Mouse (Mus musculus) heart, embryonic 13.5 days (tissue): Measurements from ENCODE around the gene Cops4. TPM values are rescaled to one million over a fixed set of nuclear protein-coding genes. Genes with fewer than 3 reads are reported as not detected.

ENCODE experiments used
- ATAC-seq: fragments of 200-750 bp; cut with Nextera tagmentation; 2 replicates; pipeline ENCODE4 v1.8.0; 2017; ENCODE audit warnings: moderate TSS enrichment; ENCODE audit not compliant: insufficient number of reproducible peaks, low FRiP score, low TSS enrichment; ENCODE audit errors: extremely low read depth
- H3K27ac ChIP-seq: fragments of 300-500 bp; sonication (generic); replicated peaks from 2 replicates; pipeline ENCODE4 v1.5.1; 2015; ENCODE audit warnings: moderate library complexity, mild to moderate bottlenecking, inconsistent platforms
- H3K27me3 ChIP-seq: fragments of 300-500 bp; sonication (generic); replicated peaks from 2 replicates; pipeline ENCODE4 v1.6.1; 2015; ENCODE audit warnings: mild to moderate bottlenecking, inconsistent platforms
- H3K36me3 ChIP-seq: fragments of 300-500 bp; sonication (generic); 2 replicates; pipeline ENCODE4 v1.6.1; 2015; ENCODE audit warnings: mild to moderate bottlenecking, inconsistent platforms
- H3K4me1 ChIP-seq: fragments of 300-500 bp; sonication (generic); 2 replicates; pipeline ENCODE4 v1.6.1; 2015; ENCODE audit warnings: inconsistent platforms
- H3K4me2 ChIP-seq: fragments of 300-500 bp; sonication (generic); 2 replicates; pipeline ENCODE4 v1.6.1; 2015; ENCODE audit warnings: inconsistent platforms, mild to moderate bottlenecking, moderate library complexity
- H3K4me3 ChIP-seq: fragments of 300-500 bp; sonication (generic); 2 replicates; pipeline ENCODE4 v1.5.1; 2015; ENCODE audit warnings: moderate library complexity, mild to moderate bottlenecking, inconsistent platforms
- H3K9ac ChIP-seq: fragments of 300-500 bp; sonication (generic); 2 replicates; pipeline ENCODE4 v1.6.1; 2015; ENCODE audit warnings: inconsistent platforms, mild to moderate bottlenecking, moderate library complexity
- H3K9me3 ChIP-seq: fragments of 300-500 bp; sonication (generic); 2 replicates; pipeline ENCODE4 v1.6.1; 2016; ENCODE audit warnings: inconsistent platforms
- WGBS: fragments of 180-500 bp; shearing (Covaris S2); methylation state at CpG from one replicate; pipeline ENCODE4 v1.1.7; 2015; ENCODE audit warnings: mixed read lengths; 5-methylcytosine and 5-hydroxymethylcytosine counted together
- polyA plus RNA-seq: library from polyadenylated mRNA; unstranded; fragments of >200 nt; fragmentation: Nextera tagmentation; extraction: Ambion mirVana; gene quantifications from 2 replicates; pipeline ENCODE4 v1.2.1, GENCODE M21; 2015

Gene Cops4
- polyA plus RNA-seq, 1 experiment from 2014 or later, result 146 TPM

DNA sequence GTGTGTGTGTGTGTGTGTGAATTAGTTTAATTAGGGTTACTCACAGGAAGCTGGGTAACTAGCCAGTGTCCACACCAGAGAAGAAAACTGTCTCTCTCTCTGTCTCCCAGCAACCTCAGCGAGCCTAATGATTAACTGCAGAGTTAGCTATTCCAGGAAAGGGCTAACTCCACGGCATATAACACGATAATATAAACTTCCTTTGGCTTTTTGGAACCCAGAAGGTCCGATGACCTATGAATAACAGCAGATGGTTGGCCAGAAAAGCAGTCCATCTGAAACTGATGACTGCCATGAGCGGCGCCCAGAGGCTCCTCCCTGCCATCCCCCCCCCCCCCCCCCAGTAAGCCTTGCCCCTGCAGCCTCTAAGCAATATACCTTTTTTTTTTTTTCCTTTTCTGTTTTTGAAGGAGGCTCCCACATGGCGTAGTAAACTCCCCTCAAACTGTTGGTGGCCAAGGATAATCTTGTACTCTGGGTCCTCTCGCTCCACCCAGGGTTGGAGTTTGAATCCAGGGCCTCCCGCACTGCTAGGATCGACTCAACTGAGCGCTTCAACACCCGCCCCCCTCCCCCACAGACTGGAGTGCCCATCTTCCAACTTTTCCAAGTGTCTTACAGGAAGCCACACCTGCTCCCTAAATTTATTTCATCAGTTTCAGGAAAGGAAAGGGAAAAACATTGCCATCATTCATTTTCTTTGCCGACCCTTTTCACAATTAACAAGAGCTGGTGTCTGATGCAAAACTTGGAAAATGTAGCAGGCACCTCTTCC is 49.3 kb downstream of the Cops4 start:
- no peak overlapping the region for H3K4me3 ChIP-seq
- ATAC-seq, result no peak
- 71% methylated on average over 13 of the region's 13 CpGs for WGBS
- no peaks in the 10 kb centered on the region for H3K9me3 ChIP-seq
- H3K27ac ChIP-seq, result no peak overlapping the region
- H3K9ac ChIP-seq, result no peak overlapping the region
- H3K4me1 ChIP-seq, result peaks cover 11% of the 10 kb centered on the region
- no peaks in the 10 kb centered on the region for H3K36me3 ChIP-seq
- H3K4me2 ChIP-seq, result no peak overlapping the region
- no peaks in the 10 kb centered on the region for H3K27me3 ChIP-seq

GRCm38 (mm10) chr5:100568177-100568576 is 50.1 kb downstream of the Cops4 start:
- no peaks in the 10 kb centered on the region for H3K9me3 ChIP-seq
- no peak overlapping the region for H3K4me3 ChIP-seq
- 69% methylated on average over 8 of the region's 8 CpGs for WGBS
- H3K4me2 ChIP-seq, result no peak overlapping the region
- no peaks in the 10 kb centered on the region for H3K36me3 ChIP-seq
- H3K4me1 ChIP-seq, result peaks cover 11% of the 10 kb centered on the region
- H3K9ac ChIP-seq, result no peak overlapping the region
- no peak overlapping the region for H3K27ac ChIP-seq
- H3K27me3 ChIP-seq, result no peaks in the 10 kb centered on the region
- ATAC-seq, result no peak

- Histone ChIP-seq H3K9ac (no peak overlapping the region), H3K4me2 (no peak overlapping the region), H3K4me1 (peaks cover 11% of the 10 kb centered on the region), H3K27ac (no peak overlapping the region), H3K4me3 (no peak overlapping the region), H3K27me3 (no peaks in the 10 kb centered on the region), H3K36me3 (no peaks in the 10 kb centered on the region), H3K9me3 (no peaks in the 10 kb centered on the region)
- ATAC-seq, result no peak
- WGBS, result 67% methylated on average over 3 of the region's 3 CpGs
These were observed 50.7 kb downstream of the Cops4 start for GRCm38 (mm10) chr5:100568802-100569201.

DNA sequence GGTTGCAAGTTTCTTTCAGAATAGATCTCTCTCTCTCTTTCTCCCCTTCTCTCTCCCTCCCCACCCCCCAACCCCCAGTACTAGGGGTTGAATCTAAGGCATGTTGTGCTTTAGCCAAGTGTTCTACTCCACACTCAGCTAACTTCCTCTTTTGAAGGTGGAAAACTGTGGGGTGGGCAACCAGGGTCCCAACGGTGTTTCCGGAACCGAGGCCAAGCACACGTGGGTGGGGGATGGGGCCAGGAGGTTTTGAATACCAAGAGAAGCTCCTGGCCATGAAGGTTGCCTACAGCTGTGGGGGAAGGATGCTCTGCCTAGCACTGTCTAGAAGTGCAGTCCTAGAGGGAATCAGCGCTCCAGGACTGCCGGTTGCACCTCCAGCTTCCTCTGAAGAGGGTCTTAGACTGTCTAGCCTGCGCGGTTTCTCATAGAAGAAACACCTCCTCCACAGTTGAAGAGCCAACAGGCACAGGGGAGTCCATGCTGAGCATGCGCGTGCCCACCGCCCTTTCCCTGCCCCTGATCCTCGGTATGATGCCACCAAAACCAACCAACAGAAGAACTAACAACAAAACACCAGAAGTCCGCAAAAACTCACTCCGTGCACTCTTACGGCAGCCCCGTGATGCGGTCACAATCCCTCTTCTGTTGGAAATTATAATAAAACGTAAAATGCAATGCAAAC is 51.3 kb downstream of the Cops4 start:
- H3K27me3 ChIP-seq, result no peaks in the 10 kb centered on the region
- no peak overlapping the region for H3K4me3 ChIP-seq
- no peaks in the 10 kb centered on the region for H3K36me3 ChIP-seq
- no peak overlapping the region for H3K27ac ChIP-seq
- no peak overlapping the region for H3K9ac ChIP-seq
- H3K4me1 ChIP-seq, result peaks cover 11% of the 10 kb centered on the region
- no peak overlapping the region for H3K4me2 ChIP-seq
- 66% methylated on average over 18 of the region's 18 CpGs for WGBS
- H3K9me3 ChIP-seq, result no peaks in the 10 kb centered on the region
- ATAC-seq, result no peak

- Histone ChIP-seq H3K4me3 (peak overlapping the region; percentile 6; the same call in 1 of the 2 replicates), H3K9ac (0 out of 2 replicates have a peak overlapping the region, but pooled peaks have one; percentile 37), H3K27me3 (no peaks in the 10 kb centered on the region), H3K36me3 (no peaks in the 10 kb centered on the region), H3K27ac (no peak overlapping the region), H3K4me2 (peak overlapping the region; percentile 47), H3K4me1 (peaks cover 11% of the 10 kb centered on the region), H3K9me3 (no peaks in the 10 kb centered on the region)
- ATAC-seq, result no peak
- WGBS, result 57% methylated on average over 13 of the region's 13 CpGs
These were observed 52.0 kb downstream of the Cops4 start for GRCm38 (mm10) chr5:100569997-100570595.

DNA sequence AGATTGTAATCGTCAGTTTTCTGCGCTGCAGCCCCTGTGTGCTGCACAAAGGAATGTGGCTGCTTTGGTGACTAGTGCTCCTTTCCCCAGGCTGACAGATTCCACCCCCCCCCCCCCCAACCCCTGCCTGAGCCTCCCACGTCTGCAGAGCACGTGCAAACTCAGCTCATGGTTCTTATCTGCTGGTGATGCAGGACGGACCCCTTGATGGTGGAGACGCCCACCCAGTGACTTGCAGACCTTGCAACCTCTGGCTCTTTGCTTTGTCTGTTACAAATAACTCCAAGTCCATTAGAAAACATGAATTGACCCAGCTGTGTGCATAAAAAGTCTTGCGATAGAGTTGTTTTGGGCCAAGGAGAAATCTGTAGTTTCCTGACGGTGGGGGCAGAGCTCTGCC is 52.6 kb downstream of the Cops4 start:
- peak overlapping the region; percentile 6; the same call in 1 of the 2 replicates for H3K4me3 ChIP-seq
- peak overlapping the region; percentile 47 for H3K4me2 ChIP-seq
- H3K27ac ChIP-seq, result no peak overlapping the region
- 15% methylated on average over 8 of the region's 8 CpGs for WGBS
- no peaks in the 10 kb centered on the region for H3K9me3 ChIP-seq
- no peaks in the 10 kb centered on the region for H3K36me3 ChIP-seq
- peaks cover 11% of the 10 kb centered on the region for H3K4me1 ChIP-seq
- H3K9ac ChIP-seq, result 0 out of 2 replicates have a peak overlapping the region, but pooled peaks have one; percentile 37
- no peak for ATAC-seq
- H3K27me3 ChIP-seq, result no peaks in the 10 kb centered on the region

DNA sequence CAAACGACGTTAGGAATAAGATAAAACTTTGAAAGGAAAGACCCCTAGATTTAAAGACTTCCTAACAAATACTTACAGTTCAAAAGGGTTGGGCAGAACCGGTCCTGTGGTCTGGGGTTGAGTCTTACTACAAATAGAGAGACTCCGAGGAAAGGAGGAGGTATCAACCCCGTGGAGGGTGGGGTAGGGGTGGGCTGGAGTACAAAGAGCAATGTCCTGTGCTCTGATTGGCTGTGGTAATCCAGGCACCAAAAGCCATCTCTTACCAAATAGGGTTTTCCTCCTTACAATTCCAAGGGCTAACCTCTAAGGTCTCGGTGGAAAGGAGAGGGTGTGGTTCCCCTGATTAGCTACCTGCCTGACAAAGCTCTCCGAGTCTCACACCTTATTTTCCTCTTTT is 54.0 kb downstream of the Cops4 start, which contains the start of gene Plac8:
Gene Plac8 (minus strand): TSS at position 177 of the 400 bp plus-strand sequence.
- Histone ChIP-seq H3K9ac (no peak within 1 kb of the TSS), H3K4me1 (peaks cover 11% of the 10 kb centered on the region), H3K9me3 (no peaks in the 10 kb centered on the region), H3K27me3 (no peaks in the 10 kb centered on the region), H3K27ac (no peak within 1 kb of the TSS), H3K4me3 (no peak within 1 kb of the TSS), H3K36me3 (no peaks in the 10 kb centered on the region), H3K4me2 (peak within 1 kb of the TSS; percentile 47; the same call in 1 of the 2 replicates)
- 21% methylated on average over 7 of the region's 7 CpGs for WGBS
- ATAC-seq, result no peak

- H3K27me3 ChIP-seq, result no peaks in the 10 kb centered on the region; the same call in 1 of the 2 replicates
These were observed 55.1 kb downstream of the Cops4 start for GRCm38 (mm10) chr5:100573256-100573655.

GRCm38 (mm10) chr5:100574771-100575170 is 56.7 kb downstream of the Cops4 start:
- no peak for ATAC-seq
- 45% methylated on average over 1 of the region's 1 CpGs for WGBS

More at GRCm38 (mm10) chr5:100573256-100573655, 55.1 kb downstream of the Cops4 start:
- Histone ChIP-seq H3K4me1 (peaks cover 11% of the 10 kb centered on the region), H3K4me3 (no peak overlapping the region), H3K9me3 (no peaks in the 10 kb centered on the region), H3K4me2 (no peak overlapping the region), H3K9ac (no peak overlapping the region), H3K36me3 (no peaks in the 10 kb centered on the region), H3K27ac (no peak overlapping the region)
- ATAC-seq, result no peak
- WGBS, result 79% methylated on average over 5 of the region's 5 CpGs

DNA sequence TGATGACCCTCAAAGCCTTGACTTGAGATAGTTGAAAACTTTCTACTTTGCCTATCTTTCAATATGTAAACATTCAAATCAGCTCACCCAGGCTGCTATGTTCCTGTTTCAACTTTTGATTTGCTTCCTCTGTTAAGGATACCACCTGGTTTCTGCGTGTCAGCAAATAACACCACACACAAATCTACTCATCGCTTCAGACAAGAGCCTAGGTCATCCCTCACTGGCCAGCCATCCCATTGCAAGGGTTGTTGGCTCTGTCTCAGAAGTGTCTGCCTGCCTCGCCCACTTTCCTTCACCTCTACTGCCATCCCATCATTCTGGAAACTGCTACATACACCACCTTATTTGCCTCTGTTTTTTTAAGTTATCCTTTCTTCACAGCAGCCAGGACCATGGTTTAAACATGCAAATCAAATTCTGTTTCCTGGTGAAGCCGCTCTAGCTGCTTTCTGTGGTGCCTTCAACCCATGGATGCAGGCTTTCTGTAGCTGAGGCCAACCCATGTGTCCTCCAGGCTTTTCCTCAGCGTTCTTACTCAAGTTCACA is 60.8 kb downstream of the Cops4 start:
- Histone ChIP-seq H3K9me3 (no peaks in the 10 kb centered on the region), H3K4me3 (no peak overlapping the region), H3K36me3 (no peaks in the 10 kb centered on the region), H3K4me1 (no peaks in the 10 kb centered on the region), H3K4me2 (no peak overlapping the region), H3K27me3 (no peaks in the 10 kb centered on the region; the same call in 1 of the 2 replicates), H3K9ac (no peak overlapping the region), H3K27ac (no peak overlapping the region)
- 74% methylated on average over 5 of the region's 5 CpGs for WGBS
- no peak for ATAC-seq

More at GRCm38 (mm10) chr5:100574771-100575170, 56.7 kb downstream of the Cops4 start:
- Histone ChIP-seq H3K9ac (no peak overlapping the region), H3K27me3 (no peaks in the 10 kb centered on the region; the same call in 1 of the 2 replicates), H3K4me2 (no peak overlapping the region), H3K4me1 (peaks cover 11% of the 10 kb centered on the region), H3K9me3 (no peaks in the 10 kb centered on the region), H3K4me3 (no peak overlapping the region), H3K27ac (no peak overlapping the region), H3K36me3 (no peaks in the 10 kb centered on the region)
